Mouse (Mus musculus): ENCODE data around the gene Susd2. TPM values are rescaled to one million over a fixed set of nuclear protein-coding genes. Genes with fewer than 3 reads are reported as not detected.

Susd2 gene
- 1 to 10 TPM; 1.4 to 1.6 TPM for total RNA-seq (2021)

GRCm38 (mm10) chr10:75643741-75644343 is at the start of gene Susd2:
TSS of gene Susd2 (minus strand) at chr10:75644008.
- no peak for DNase-seq (ENCODE audit: extremely low spot score in 1 of 2, low spot score in 1 of 2)

GRCm38 (mm10) chr10:75688598-75688997 is 44.8 kb upstream of the Susd2 start:
- no peak for DNase-seq (ENCODE audit: extremely low spot score in 1 of 2, low spot score in 1 of 2)

- DNase-seq (ENCODE audit: extremely low spot score in 1 of 2, low spot score in 1 of 2), result no peak
These were observed 42.9 kb upstream of the Susd2 start for GRCm38 (mm10) chr10:75686724-75687123.

GRCm38 (mm10) chr10:75684035-75685004 is 40.5 kb upstream of the Susd2 start:
- peak; percentile 62 to 72 for DNase-seq (ENCODE audit: extremely low spot score in 1 of 2, low spot score in 1 of 2)

- no peak for DNase-seq (ENCODE audit: extremely low spot score in 1 of 2, low spot score in 1 of 2)
These were observed 36.8 kb upstream of the Susd2 start for GRCm38 (mm10) chr10:75680574-75681001.

GRCm38 (mm10) chr10:75679204-75679603 is 35.4 kb upstream of the Susd2 start:
- DNase-seq (ENCODE audit: extremely low spot score in 1 of 2, low spot score in 1 of 2), result no peak

GRCm38 (mm10) chr10:75677989-75678388 is 34.2 kb upstream of the Susd2 start:
- DNase-seq (ENCODE audit: extremely low spot score in 1 of 2, low spot score in 1 of 2), result no peak

- no peak for DNase-seq (ENCODE audit: extremely low spot score in 1 of 2, low spot score in 1 of 2)
These were observed 33.8 kb upstream of the Susd2 start for GRCm38 (mm10) chr10:75677571-75677970.

GRCm38 (mm10) chr10:75676819-75677565 is 33.2 kb upstream of the Susd2 start:
- DNase-seq (ENCODE audit: extremely low spot score in 1 of 2, low spot score in 1 of 2), result no peak

GRCm38 (mm10) chr10:75676286-75676685 is 32.5 kb upstream of the Susd2 start:
- DNase-seq (ENCODE audit: extremely low spot score in 1 of 2, low spot score in 1 of 2), result no peak

GRCm38 (mm10) chr10:75675594-75675993 is 31.8 kb upstream of the Susd2 start:
- no peak for DNase-seq (ENCODE audit: extremely low spot score in 1 of 2, low spot score in 1 of 2)

GRCm38 (mm10) chr10:75669936-75670335 is 26.1 kb upstream of the Susd2 start:
- DNase-seq (ENCODE audit: extremely low spot score in 1 of 2, low spot score in 1 of 2), result no peak

- DNase-seq (ENCODE audit: extremely low spot score in 1 of 2, low spot score in 1 of 2), result no peak
These were observed 24.1 kb upstream of the Susd2 start for GRCm38 (mm10) chr10:75667911-75668270.

- peak; percentile 59 to 60 for DNase-seq (ENCODE audit: extremely low spot score in 1 of 2, low spot score in 1 of 2)
These were observed 23.5 kb upstream of the Susd2 start for GRCm38 (mm10) chr10:75667115-75667910.

GRCm38 (mm10) chr10:75666451-75667030 is 22.7 kb upstream of the Susd2 start:
- no peak for DNase-seq (ENCODE audit: extremely low spot score in 1 of 2, low spot score in 1 of 2)

- DNase-seq (ENCODE audit: extremely low spot score in 1 of 2, low spot score in 1 of 2), result no peak
These were observed 21.0 kb upstream of the Susd2 start for GRCm38 (mm10) chr10:75664673-75665270.

GRCm38 (mm10) chr10:75662575-75662974 is 18.8 kb upstream of the Susd2 start:
- DNase-seq (ENCODE audit: extremely low spot score in 1 of 2, low spot score in 1 of 2), result no peak

GRCm38 (mm10) chr10:75661876-75662275 is 18.1 kb upstream of the Susd2 start:
- DNase-seq (ENCODE audit: extremely low spot score in 1 of 2, low spot score in 1 of 2), result no peak

GRCm38 (mm10) chr10:75661381-75661780 is 17.6 kb upstream of the Susd2 start:
- no peak for DNase-seq (ENCODE audit: extremely low spot score in 1 of 2, low spot score in 1 of 2)

All from layer of hippocampus, postnatal 25 days (tissue).